ENCODE assay signal across 7 mouse cellular contexts in genomic region chr15:80132452-80132851, GRCm38 (mm10). TPM values are rescaled to one million over a fixed set of nuclear protein-coding genes. Genes with fewer than 3 reads are reported as not detected.
A peak's percentile ranks its signal among the peaks of the same experiment; 100 is the strongest.
DNase-seq lines count a peak whose midpoint lies in the region; ATAC-seq and TF ChIP-seq lines count a peak whose summit lies in the region.

No protein-coding gene starts in this region.

- no peaks in the 10 kb centered on the region; the same call in 1 of the 2 replicates for H3K27me3 ChIP-seq in forebrain, embryonic 10.5 days (ENCODE audit: poor library complexity, severe bottlenecking)
- H3K27me3 ChIP-seq in limb, embryonic 11.5 days (ENCODE audit: control insufficient read depth, insufficient read depth, low read length) = no peaks in the 10 kb centered on the region
- no peaks in the 10 kb centered on the region for H3K27me3 ChIP-seq in neural tube, embryonic 13.5 days

- no peak for TF ChIP-seq CTCF in layer of hippocampus, adult 2 months (conservative IDR thresholded peaks at IDR 0.05)

- H3K36me3 ChIP-seq in forebrain, embryonic 10.5 days (replicated peaks) = peaks cover 18% of the 10 kb centered on the region
- no peaks in the 10 kb centered on the region; the same call in 1 of the 2 replicates for H3K36me3 ChIP-seq in limb, embryonic 11.5 days (ENCODE audit: control insufficient read depth, insufficient read depth, low read length)
- H3K36me3 ChIP-seq in neural tube, embryonic 13.5 days = peaks cover 11% of the 10 kb centered on the region; the same call in 1 of the 2 replicates

- peak overlapping the region; percentile 94; the same call in 1 of the 2 replicates for H3K9ac ChIP-seq in limb, embryonic 11.5 days (ENCODE audit: low read length)
- no peak overlapping the region for H3K9ac ChIP-seq in neural tube, embryonic 13.5 days

- H3K27ac ChIP-seq in layer of hippocampus, adult 2 months = peak overlapping the region; percentile 99; the same call in 1 of the 2 replicates
- peak overlapping the region; percentile 100 for H3K27ac ChIP-seq in forebrain, embryonic 10.5 days
- no peak overlapping the region for H3K27ac ChIP-seq in limb, embryonic 11.5 days (replicated peaks; ENCODE audit: low read depth, low read length)
- H3K27ac ChIP-seq in neural tube, embryonic 13.5 days (replicated peaks) = 0 out of 2 replicates have a peak overlapping the region, but pooled peaks have one; percentile 99

- H3K4me3 ChIP-seq in layer of hippocampus, adult 2 months = peak overlapping the region; percentile 93
- H3K4me3 ChIP-seq in forebrain, embryonic 10.5 days = peak overlapping the region; percentile 84
- H3K4me3 ChIP-seq in limb, embryonic 11.5 days (ENCODE audit: low read depth, low read length) = peak overlapping the region; percentile 79
- H3K4me3 ChIP-seq in neural tube, embryonic 13.5 days = peak overlapping the region; percentile 65

- H3K4me2 ChIP-seq in limb, embryonic 11.5 days (ENCODE audit: low read depth, severe bottlenecking) = peak overlapping the region; percentile 92; the same call in 1 of the 2 replicates
- peak overlapping the region; percentile 70 for H3K4me2 ChIP-seq in neural tube, embryonic 13.5 days

- DNase-seq in layer of hippocampus, adult 2 months (ENCODE audit: low spot score in 2 of 2) = no peak
- DNase-seq in layer of hippocampus, postnatal 10 days (ENCODE audit: low spot score in 2 of 2) = no peak
- no peak for DNase-seq in forebrain, embryonic 10.5 days (ENCODE audit: extremely low spot score, low spot score)
- no peak for DNase-seq in limb, embryonic 11.5 days (ENCODE audit: low spot score)
- no peak for DNase-seq in adrenal gland, adult 8-10 months
- no peak for DNase-seq in urinary bladder, postnatal 4 days (ENCODE audit: low spot score in 2 of 2)

- peaks cover 23% of the 10 kb centered on the region for H3K4me1 ChIP-seq in forebrain, embryonic 10.5 days
- peaks cover 6% of the 10 kb centered on the region; the same call in 1 of the 2 replicates for H3K4me1 ChIP-seq in limb, embryonic 11.5 days (ENCODE audit: control insufficient read depth, insufficient read depth, low read length)
- H3K4me1 ChIP-seq in neural tube, embryonic 13.5 days (replicated peaks) = peaks cover 21% of the 10 kb centered on the region

- WGBS in forebrain, embryonic 10.5 days = 86% methylated on average over 9 of the region's 9 CpGs
- 83% methylated on average over 9 of the region's 9 CpGs for WGBS in limb, embryonic 11.5 days
- WGBS in neural tube, embryonic 13.5 days = 82% methylated on average over 9 of the region's 9 CpGs

- no peak for ATAC-seq in limb, embryonic 11.5 days (ENCODE audit: insufficient number of reproducible peaks, low FRiP score, low TSS enrichment, low read depth)
- no peak; the same call in 1 of the 2 replicates for ATAC-seq in neural tube, embryonic 13.5 days (ENCODE audit: low read depth)

- no peaks in the 10 kb centered on the region for H3K9me3 ChIP-seq in forebrain, embryonic 10.5 days
- H3K9me3 ChIP-seq in limb, embryonic 11.5 days (ENCODE audit: control insufficient read depth, low read length) = no peaks in the 10 kb centered on the region
- H3K9me3 ChIP-seq in neural tube, embryonic 13.5 days = no peaks in the 10 kb centered on the region

RNA-seq across cellular contexts. Expression of gene Tab1, which starts 0.5 kb away (rescaled TPM):
- 10 to 100 TPM; 28.2 to 30.2 TPM for total RNA-seq in layer of hippocampus, adult 2 months (2021)
- total RNA-seq in layer of hippocampus, postnatal 10 days (2021) = 10 to 100 TPM; 28.2 to 35.0 TPM
- 40.8 and 42.8 TPM in 2 replicates for polyA plus RNA-seq in forebrain, embryonic 10.5 days (2016; fragmentation: Nextera tagmentation; extraction: Ambion mirVana)
- polyA plus RNA-seq in limb, embryonic 11.5 days (2014; fragmentation: Nextera tagmentation; extraction: Ambion mirVana) = 35.4 and 35.5 TPM in 2 replicates
- polyA plus RNA-seq in neural tube, embryonic 13.5 days (2015; fragmentation: Nextera tagmentation; extraction: Ambion mirVana) = 35.9 and 38.9 TPM in 2 replicates
- total RNA-seq in adrenal gland, adult 8-10 months (2022) = 10 to 100 TPM; 16.2 to 31.8 (median 26.8) TPM

RNA-seq across cellular contexts. Expression of gene Rpl3, which starts 40.8 kb away (rescaled TPM):
- total RNA-seq in layer of hippocampus, adult 2 months (2021) = 100 to 1,000 TPM; 558 to 583 TPM
- 100 to 1,000 TPM; 535 to 605 TPM for total RNA-seq in layer of hippocampus, postnatal 10 days (2021)
- polyA plus RNA-seq in forebrain, embryonic 10.5 days (2016; fragmentation: Nextera tagmentation; extraction: Ambion mirVana) = 1,023 and 1,061 TPM in 2 replicates
- polyA plus RNA-seq in limb, embryonic 11.5 days (2014; fragmentation: Nextera tagmentation; extraction: Ambion mirVana) = 1,283 and 1,338 TPM in 2 replicates
- polyA plus RNA-seq in neural tube, embryonic 13.5 days (2015; fragmentation: Nextera tagmentation; extraction: Ambion mirVana) = 597 and 620 TPM in 2 replicates
- 100 to 1,000 TPM; 541 to 649 (median 631) TPM for total RNA-seq in adrenal gland, adult 8-10 months (2022)

RNA-seq across cellular contexts. Expression of gene Mgat3, which starts 41.1 kb away (rescaled TPM):
- 100 to 1,000 TPM; 109 to 115 TPM for total RNA-seq in layer of hippocampus, adult 2 months (2021)
- total RNA-seq in layer of hippocampus, postnatal 10 days (2021) = 10 to 100 TPM; 85.8 to 89.8 TPM
- 5.1 and 5.9 TPM in 2 replicates for polyA plus RNA-seq in forebrain, embryonic 10.5 days (2016; fragmentation: Nextera tagmentation; extraction: Ambion mirVana)
- polyA plus RNA-seq in limb, embryonic 11.5 days (2014; fragmentation: Nextera tagmentation; extraction: Ambion mirVana) = 6.5 and 6.8 TPM in 2 replicates
- polyA plus RNA-seq in neural tube, embryonic 13.5 days (2015; fragmentation: Nextera tagmentation; extraction: Ambion mirVana) = 13.3 and 14.6 TPM in 2 replicates
- total RNA-seq in adrenal gland, adult 8-10 months (2022) = 10 to 100 TPM in 3 of 4 experiments, 1 to 10 TPM in 1; 8.5 to 13.0 (median 11.6) TPM

RNA-seq across cellular contexts. Expression of gene Syngr1, which starts 41.3 kb away (rescaled TPM):
- total RNA-seq in layer of hippocampus, adult 2 months (2021) = 100 to 1,000 TPM; 356 to 380 TPM
- 100 to 1,000 TPM; 362 to 374 TPM for total RNA-seq in layer of hippocampus, postnatal 10 days (2021)
- 10.5 and 11.2 TPM in 2 replicates for polyA plus RNA-seq in forebrain, embryonic 10.5 days (2016; fragmentation: Nextera tagmentation; extraction: Ambion mirVana)
- 3.0 and 4.1 TPM in 2 replicates for polyA plus RNA-seq in limb, embryonic 11.5 days (2014; fragmentation: Nextera tagmentation; extraction: Ambion mirVana)
- polyA plus RNA-seq in neural tube, embryonic 13.5 days (2015; fragmentation: Nextera tagmentation; extraction: Ambion mirVana) = 27.2 and 36.0 TPM in 2 replicates
- 10 to 100 TPM; 32.7 to 65.7 (median 48.7) TPM for total RNA-seq in adrenal gland, adult 8-10 months (2022)

Comparison
In these comparisons a context has a peak if more than half of its experiments do, and no peak if none do; other contexts are left out.
1. RNA of gene Mgat3, which starts 41.1 kb away (total RNA-seq): 109 to 115 TPM in layer of hippocampus, adult 2 months and 85.8 to 89.8 TPM in layer of hippocampus, postnatal 10 days; 8.5 to 13.0 TPM in adrenal gland, adult 8-10 months; every median in the first group is over 4 times any median in the second.
2. Peak in every context shown above with its lines, with median percentiles within 50 percentile points of each other: H3K4me3 ChIP-seq.